Mouse (Mus musculus) myocyte (in vitro differentiated cells): ENCODE results near the gene Snx1. TPM values are rescaled to one million over a fixed set of nuclear protein-coding genes. Genes with fewer than 3 reads are reported as not detected.
A peak's percentile ranks its signal among the peaks of the same experiment; 100 is the strongest.

Source experiments
- H3K27me3 ChIP-seq: one replicate; pipeline ENCODE4 v1.6.1; 2011; ENCODE audit not compliant: control insufficient read depth, insufficient read depth, insufficient read length
- H3K36me3 ChIP-seq: one replicate; pipeline ENCODE4 v1.6.1; 2011; ENCODE audit not compliant: control insufficient read depth, insufficient read depth
- H3K4me2 ChIP-seq: one replicate; pipeline ENCODE4 v1.6.1; 2011; ENCODE audit warnings: low read depth, control low read depth
- H3K4me3 ChIP-seq: one replicate; pipeline ENCODE4 v1.5.1; 2011; ENCODE audit warnings: mild to moderate bottlenecking, control low read depth, moderate library complexity
- H3K79me2 ChIP-seq: one replicate; pipeline ENCODE4 v1.6.1; 2011; ENCODE audit not compliant: control insufficient read depth, insufficient read depth
- H3ac ChIP-seq: one replicate; pipeline ENCODE4 v1.6.1; 2011; ENCODE audit not compliant: control insufficient read depth, insufficient read length
- CEBPB ChIP-seq: IDR thresholded peaks from 2 replicates; pipeline ENCODE4 v1.6.1; 2011; ENCODE audit warnings: mild to moderate bottlenecking, moderate library complexity; ENCODE audit not compliant: poor library complexity, insufficient read depth, severe bottlenecking
- E2F4 ChIP-seq: IDR thresholded peaks from one replicate; pipeline ENCODE4 v1.6.1; 2011; ENCODE audit warnings: mild to moderate bottlenecking, control low read depth, moderate library complexity; ENCODE audit not compliant: insufficient read depth
- MAX ChIP-seq: IDR thresholded peaks from one replicate; pipeline ENCODE4 v1.6.1; 2011; ENCODE audit warnings: low read depth, mild to moderate bottlenecking, control low read depth
- MYOD1 ChIP-seq, 3 experiments: IDR thresholded peaks; one replicate each; pipeline ENCODE4 v1.6.1; 2011; ENCODE audit warnings: control low read depth in 2 of 3, low read depth in 2 of 3, mild to moderate bottlenecking in 2 of 3, moderate library complexity in 1 of 3; ENCODE audit not compliant: insufficient read length in 2 of 3, control insufficient read depth in 1 of 3
- MYOG ChIP-seq, 3 experiments: IDR thresholded peaks; one replicate each; pipeline ENCODE4 v1.6.1; 2011; ENCODE audit warnings: control low read depth in 2 of 3, low read depth in 2 of 3, mild to moderate bottlenecking in 2 of 3; ENCODE audit not compliant: insufficient read length in 2 of 3, control insufficient read depth in 1 of 3, insufficient read depth in 1 of 3
- POLR2A ChIP-seq: IDR thresholded peaks from one replicate; pipeline ENCODE4 v1.6.1; 2011; ENCODE audit warnings: low read depth, mild to moderate bottlenecking, control low read depth, moderate library complexity; ENCODE audit not compliant: insufficient read length
- POLR2AphosphoS2 ChIP-seq: IDR thresholded peaks from one replicate; pipeline ENCODE4 v1.6.1; 2011; ENCODE audit warnings: low read depth, control low read depth; ENCODE audit not compliant: insufficient read length
- REST ChIP-seq: IDR thresholded peaks from one replicate; pipeline ENCODE4 v1.6.1; 2011; ENCODE audit warnings: mild to moderate bottlenecking, control low read depth, moderate library complexity; ENCODE audit not compliant: insufficient read depth, insufficient read length
- SRF ChIP-seq: IDR thresholded peaks from one replicate; pipeline ENCODE4 v1.6.1; 2011; ENCODE audit warnings: low read depth; ENCODE audit not compliant: control insufficient read depth, insufficient read length
- TCF12 ChIP-seq: IDR thresholded peaks from one replicate; pipeline ENCODE4 v1.6.1; 2011; ENCODE audit warnings: mild to moderate bottlenecking, control low read depth; ENCODE audit not compliant: poor library complexity, insufficient read depth, severe bottlenecking
- TCF3 ChIP-seq: IDR thresholded peaks from one replicate; pipeline ENCODE4 v1.6.1; 2011; ENCODE audit warnings: low read depth, control low read depth; ENCODE audit not compliant: insufficient read length
- USF1 ChIP-seq: IDR thresholded peaks from one replicate; pipeline ENCODE4 v1.6.1; 2011; ENCODE audit warnings: low read depth, mild to moderate bottlenecking, control low read depth, moderate library complexity
- polyA plus RNA-seq: library from polyadenylated mRNA; unstranded; fragments of >200 nt; fragmentation: generic; extraction: Trizol; gene quantifications from one replicate; pipeline ENCODE4 v1.2.1, GENCODE M21; 2012; ENCODE audit warnings: missing spikeins

Snx1 gene
- polyA plus RNA-seq, 1 experiment = 82.9 TPM

- peak overlapping the region; percentile 13 for H3ac ChIP-seq
- no peaks in the 10 kb centered on the region for H3K27me3 ChIP-seq
- peaks cover 46% of the 10 kb centered on the region for H3K79me2 ChIP-seq
- H3K4me2 ChIP-seq = peak overlapping the region; percentile 67
- H3K36me3 ChIP-seq = no peaks in the 10 kb centered on the region
- H3K4me3 ChIP-seq = peak overlapping the region; percentile 27
- TF ChIP-seq TCF12 (no peak), MYOG (IDR thresholded peaks at IDR 0.05; ENCODE audit: control insufficient read depth in 1 of 3, insufficient read depth in 1 of 3, insufficient read length in 2 of 3, low read depth in 2 of 3) (no peak), MAX (no peak), POLR2AphosphoS2 (no peak), CEBPB (no peak), MYOD1 (IDR thresholded peaks at IDR 0.05; ENCODE audit: control insufficient read depth in 1 of 3, insufficient read length in 2 of 3, low read depth in 2 of 3) (no peak), SRF (no peak), TCF3 (no peak), POLR2A (no peak), USF1 (no peak), REST (no peak), E2F4 (no peak)
These were observed 32.6 kb upstream of the Snx1 start for GRCm38 (mm10) chr9:66158885-66159430.

GRCm38 (mm10) chr9:66157958-66158830 lies 31.8 kb upstream of the Snx1 start, which contains the start of gene Dapk2:
Gene Dapk2, plus strand, starts transcription at chr9:66158223.
- peak within 1 kb of the TSS; percentile 67 for H3K4me2 ChIP-seq
- H3K36me3 ChIP-seq = no peaks in the 10 kb centered on the region
- peak within 1 kb of the TSS; percentile 27 for H3K4me3 ChIP-seq
- peak within 1 kb of the TSS; percentile 13 for H3ac ChIP-seq
- TF ChIP-seq USF1 (no peak), POLR2AphosphoS2 (peak; percentile 80), MYOG (IDR thresholded peaks at IDR 0.05; ENCODE audit: control insufficient read depth in 1 of 3, insufficient read depth in 1 of 3, insufficient read length in 2 of 3, low read depth in 2 of 3) (peak in 1 of 3 experiments; percentile 54), MYOD1 (IDR thresholded peaks at IDR 0.05; ENCODE audit: control insufficient read depth in 1 of 3, insufficient read length in 2 of 3, low read depth in 2 of 3) (peak in 1 of 3 experiments; percentile 62), E2F4 (no peak), SRF (no peak), REST (no peak), TCF12 (no peak), MAX (no peak), CEBPB (no peak), TCF3 (no peak), POLR2A (peak; percentile 82)
- no peaks in the 10 kb centered on the region for H3K27me3 ChIP-seq
- H3K79me2 ChIP-seq = peaks cover 38% of the 10 kb centered on the region

GRCm38 (mm10) chr9:66155534-66155933 lies 29.1 kb upstream of the Snx1 start:
- Histone ChIP-seq H3K4me3 (no peak overlapping the region), H3K79me2 (peaks cover 17% of the 10 kb centered on the region), H3ac (no peak overlapping the region), H3K4me2 (no peak overlapping the region), H3K36me3 (no peaks in the 10 kb centered on the region), H3K27me3 (no peaks in the 10 kb centered on the region)
- TF ChIP-seq E2F4 = no peak
- no peak for TF ChIP-seq CEBPB
- TF ChIP-seq MAX = no peak
- no peak for TF ChIP-seq POLR2AphosphoS2
- no peak for TF ChIP-seq USF1
- no peak for TF ChIP-seq TCF3
- TF ChIP-seq MYOG (IDR thresholded peaks at IDR 0.05; ENCODE audit: control insufficient read depth in 1 of 3, insufficient read depth in 1 of 3, insufficient read length in 2 of 3, low read depth in 2 of 3) = no peak
- TF ChIP-seq REST = no peak
- no peak for TF ChIP-seq TCF12
- no peak for TF ChIP-seq POLR2A
- TF ChIP-seq SRF = no peak
- TF ChIP-seq MYOD1 (IDR thresholded peaks at IDR 0.05; ENCODE audit: control insufficient read depth in 1 of 3, insufficient read length in 2 of 3, low read depth in 2 of 3) = no peak

GRCm38 (mm10) chr9:66154013-66154412 lies 27.6 kb upstream of the Snx1 start:
- Histone ChIP-seq H3K27me3 (no peaks in the 10 kb centered on the region), H3K4me3 (no peak overlapping the region), H3K36me3 (no peaks in the 10 kb centered on the region), H3K4me2 (no peak overlapping the region), H3ac (no peak overlapping the region), H3K79me2 (peaks cover 2% of the 10 kb centered on the region)
- no peak for TF ChIP-seq SRF
- no peak for TF ChIP-seq MYOG (IDR thresholded peaks at IDR 0.05; ENCODE audit: control insufficient read depth in 1 of 3, insufficient read depth in 1 of 3, insufficient read length in 2 of 3, low read depth in 2 of 3)
- no peak for TF ChIP-seq POLR2A
- TF ChIP-seq TCF12 = no peak
- no peak for TF ChIP-seq POLR2AphosphoS2
- TF ChIP-seq REST = no peak
- TF ChIP-seq USF1 = no peak
- TF ChIP-seq MYOD1 (IDR thresholded peaks at IDR 0.05; ENCODE audit: control insufficient read depth in 1 of 3, insufficient read length in 2 of 3, low read depth in 2 of 3) = no peak
- no peak for TF ChIP-seq MAX
- no peak for TF ChIP-seq CEBPB
- no peak for TF ChIP-seq TCF3
- TF ChIP-seq E2F4 = no peak
